Mouse (Mus musculus): ENCODE data around the gene Cpm. TPM values are rescaled to one million over a fixed set of nuclear protein-coding genes. Genes with fewer than 3 reads are reported as not detected.
A peak's percentile ranks its signal among the peaks of the same experiment; 100 is the strongest.

Gene Cpm
- polyA plus RNA-seq, 1 experiment from 2014 or later, result 83.7 TPM

GRCm38 (mm10) chr10:117685171-117685848 lies 56.0 kb downstream of the Cpm start:
- 84% methylated on average over 15 of the region's 15 CpGs for WGBS
- no peak overlapping the region for H3K9ac ChIP-seq (ENCODE audit: low read length)
- H3K4me1 ChIP-seq (replicated peaks; ENCODE audit: control insufficient read depth, insufficient read depth, low read length), result no peaks in the 10 kb centered on the region
- no peaks in the 10 kb centered on the region for H3K9me3 ChIP-seq (ENCODE audit: control insufficient read depth, low read length)
- peaks cover 18% of the 10 kb centered on the region for H3K36me3 ChIP-seq (ENCODE audit: control insufficient read depth, insufficient read depth, low read length)
- no peak overlapping the region for H3K27ac ChIP-seq (ENCODE audit: low read length)
- ATAC-seq (ENCODE audit: low read depth), result no peak
- no peak overlapping the region for H3K4me3 ChIP-seq (ENCODE audit: low read length)
- no peak overlapping the region for H3K4me2 ChIP-seq (ENCODE audit: low read depth, low read length)
- no peaks in the 10 kb centered on the region for H3K27me3 ChIP-seq (ENCODE audit: control insufficient read depth, insufficient read depth, low read depth, low read length)

DNA sequence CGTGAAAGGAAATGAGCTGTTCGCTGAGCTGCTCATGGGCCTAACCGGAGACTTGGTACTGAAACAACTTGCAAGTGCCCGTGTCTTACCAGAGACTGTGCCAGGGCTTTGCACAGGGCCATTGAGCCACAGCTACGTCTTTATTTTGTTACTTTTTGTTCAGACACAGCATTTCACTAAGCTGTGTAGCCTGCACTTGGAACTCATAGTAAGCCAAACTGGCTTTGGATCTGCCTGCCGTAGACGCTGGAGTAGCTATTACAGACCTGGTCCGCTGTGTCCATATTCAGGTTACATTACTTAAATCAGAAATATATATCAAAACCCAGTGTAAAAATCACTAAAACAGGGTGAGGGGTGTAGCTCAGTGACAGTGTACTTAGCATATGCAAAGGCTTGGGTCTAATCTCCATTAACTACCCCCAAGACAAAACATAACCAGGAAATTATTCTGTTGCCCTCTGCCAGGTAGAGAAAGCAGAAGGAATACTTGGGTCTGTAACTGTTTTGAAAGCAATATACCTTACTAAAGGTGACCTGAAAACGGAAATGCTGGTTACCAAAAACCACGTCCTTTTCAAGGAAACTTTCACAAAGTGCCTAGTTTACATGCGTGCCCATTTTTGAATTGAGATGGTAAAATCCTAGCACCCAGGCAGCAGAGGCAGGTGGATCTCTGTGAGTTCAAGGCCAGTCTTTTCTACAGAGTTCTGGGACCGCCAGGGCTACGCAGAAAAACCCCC lies 56.7 kb downstream of the Cpm start:
- H3K4me2 ChIP-seq (ENCODE audit: low read depth, low read length), result no peak overlapping the region
- no peak overlapping the region for H3K9ac ChIP-seq (ENCODE audit: low read length)
- no peaks in the 10 kb centered on the region for H3K27me3 ChIP-seq (ENCODE audit: control insufficient read depth, insufficient read depth, low read depth, low read length)
- no peak for ATAC-seq (ENCODE audit: low read depth)
- WGBS, result 91% methylated on average over 13 of the region's 13 CpGs
- H3K4me1 ChIP-seq (replicated peaks; ENCODE audit: control insufficient read depth, insufficient read depth, low read length), result no peaks in the 10 kb centered on the region
- peaks cover 23% of the 10 kb centered on the region for H3K36me3 ChIP-seq (ENCODE audit: control insufficient read depth, insufficient read depth, low read length)
- no peak overlapping the region for H3K4me3 ChIP-seq (ENCODE audit: low read length)
- H3K27ac ChIP-seq (ENCODE audit: low read length), result no peak overlapping the region
- H3K9me3 ChIP-seq (ENCODE audit: control insufficient read depth, low read length), result no peaks in the 10 kb centered on the region

DNA sequence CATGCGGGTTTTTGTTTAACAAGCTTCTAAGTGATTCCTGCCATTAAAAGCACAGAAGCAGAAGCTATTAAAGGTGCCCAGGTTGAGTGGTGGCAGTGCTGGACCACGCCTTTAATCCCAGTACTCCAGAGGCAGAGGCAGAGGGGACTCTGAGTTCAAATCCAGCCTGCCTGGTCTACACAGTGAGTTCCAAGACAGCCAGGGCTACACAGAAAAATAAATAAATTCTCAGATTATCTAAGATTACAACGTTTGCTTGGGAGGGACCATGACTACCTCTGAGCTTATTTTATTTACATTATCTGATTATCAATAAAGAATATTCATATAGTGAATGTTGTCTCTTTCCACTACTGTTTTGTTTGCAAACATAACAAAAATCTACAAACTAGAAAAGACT lies 57.7 kb downstream of the Cpm start:
- Histone ChIP-seq H3K27me3 (ENCODE audit: control insufficient read depth, insufficient read depth, low read depth, low read length) (no peaks in the 10 kb centered on the region), H3K9me3 (ENCODE audit: control insufficient read depth, low read length) (no peaks in the 10 kb centered on the region), H3K4me1 (replicated peaks; ENCODE audit: control insufficient read depth, insufficient read depth, low read length) (no peaks in the 10 kb centered on the region), H3K4me3 (ENCODE audit: low read length) (no peak overlapping the region), H3K4me2 (ENCODE audit: low read depth, low read length) (no peak overlapping the region), H3K9ac (ENCODE audit: low read length) (no peak overlapping the region), H3K27ac (ENCODE audit: low read length) (no peak overlapping the region), H3K36me3 (ENCODE audit: control insufficient read depth, insufficient read depth, low read length) (peaks cover 31% of the 10 kb centered on the region)
- ATAC-seq (ENCODE audit: low read depth), result no peak
- WGBS, result 62% methylated on average over 3 of the region's 3 CpGs

- 87% methylated on average over 7 of the region's 7 CpGs for WGBS
- Histone ChIP-seq H3K27me3 (ENCODE audit: control insufficient read depth, insufficient read depth, low read depth, low read length) (no peaks in the 10 kb centered on the region), H3K36me3 (ENCODE audit: control insufficient read depth, insufficient read depth, low read length) (peaks cover 37% of the 10 kb centered on the region), H3K4me2 (ENCODE audit: low read depth, low read length) (no peak overlapping the region), H3K27ac (ENCODE audit: low read length) (no peak overlapping the region), H3K9me3 (ENCODE audit: control insufficient read depth, low read length) (no peaks in the 10 kb centered on the region), H3K9ac (ENCODE audit: low read length) (no peak overlapping the region), H3K4me1 (replicated peaks; ENCODE audit: control insufficient read depth, insufficient read depth, low read length) (no peaks in the 10 kb centered on the region), H3K4me3 (ENCODE audit: low read length) (no peak overlapping the region)
- ATAC-seq (ENCODE audit: low read depth), result no peak
These were observed 58.3 kb downstream of the Cpm start for GRCm38 (mm10) chr10:117687577-117687976.

DNA sequence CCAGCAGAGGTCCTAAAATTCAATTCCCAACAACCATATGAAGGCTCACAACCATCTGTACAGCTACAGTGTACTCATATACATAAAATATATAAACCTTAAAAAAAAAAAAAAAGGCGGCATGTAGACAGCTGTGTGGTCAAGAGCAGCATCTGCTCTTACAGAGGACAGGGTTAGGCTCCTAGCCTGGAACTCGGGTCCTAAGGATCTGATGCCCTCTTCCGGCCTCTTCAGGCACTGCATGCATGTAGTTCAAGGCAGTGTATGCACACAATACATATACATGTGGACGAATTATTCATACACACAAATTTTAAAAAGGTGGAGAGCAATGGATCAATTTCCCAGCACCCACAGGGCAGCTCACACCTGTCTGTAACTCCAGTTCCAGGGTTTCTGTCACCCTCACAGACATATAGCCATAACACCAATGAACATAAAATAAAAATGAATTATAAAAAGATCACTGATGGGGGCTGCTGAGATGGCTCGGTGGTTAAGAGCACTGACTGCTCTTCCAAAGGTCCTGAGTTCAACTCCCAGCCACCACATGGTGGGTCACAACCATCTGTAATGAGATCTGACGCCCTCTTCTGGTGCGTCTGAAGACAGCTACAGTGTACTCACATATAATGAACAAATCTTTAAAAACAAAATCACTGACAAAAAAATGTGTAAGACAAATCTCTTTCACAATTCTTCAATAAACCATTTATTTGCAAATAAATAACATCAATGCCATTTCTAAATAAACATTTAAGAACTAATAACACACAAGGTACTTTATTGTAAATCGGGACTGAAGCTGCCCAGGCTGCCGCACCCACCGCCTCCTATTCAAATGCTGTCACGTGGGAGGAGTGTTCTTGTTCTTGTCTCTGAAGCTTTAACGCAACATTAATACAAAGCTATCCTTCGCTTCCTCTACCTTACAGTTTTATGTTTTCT lies 59.2 kb downstream of the Cpm start:
- 82% methylated on average over 13 of the region's 13 CpGs for whole genome bisulfite sequencing

GRCm38 (mm10) chr10:117689297-117690100 lies 60.2 kb downstream of the Cpm start:
- Histone ChIP-seq H3K27ac (ENCODE audit: low read length) (no peak overlapping the region), H3K4me1 (replicated peaks; ENCODE audit: control insufficient read depth, insufficient read depth, low read length) (no peaks in the 10 kb centered on the region), H3K4me2 (ENCODE audit: low read depth, low read length) (no peak overlapping the region), H3K9me3 (ENCODE audit: control insufficient read depth, low read length) (no peaks in the 10 kb centered on the region), H3K36me3 (ENCODE audit: control insufficient read depth, insufficient read depth, low read length) (peaks cover 50% of the 10 kb centered on the region), H3K4me3 (ENCODE audit: low read length) (no peak overlapping the region), H3K27me3 (ENCODE audit: control insufficient read depth, insufficient read depth, low read depth, low read length) (no peaks in the 10 kb centered on the region), H3K9ac (ENCODE audit: low read length) (no peak overlapping the region)
- 90% methylated on average over 11 of the region's 11 CpGs for WGBS
- ATAC-seq (ENCODE audit: low read depth), result no peak

More for the DNA sequence above, 59.2 kb downstream of the Cpm start:
- no peak overlapping the region for H3K4me2 ChIP-seq (ENCODE audit: low read depth, low read length)
- H3K9me3 ChIP-seq (ENCODE audit: control insufficient read depth, low read length), result no peaks in the 10 kb centered on the region
- ATAC-seq (ENCODE audit: low read depth), result peak; percentile 74
- H3K4me3 ChIP-seq (ENCODE audit: low read length), result no peak overlapping the region
- H3K27me3 ChIP-seq (ENCODE audit: control insufficient read depth, insufficient read depth, low read depth, low read length), result no peaks in the 10 kb centered on the region
- H3K27ac ChIP-seq (ENCODE audit: low read length), result no peak overlapping the region
- H3K9ac ChIP-seq (ENCODE audit: low read length), result no peak overlapping the region
- H3K4me1 ChIP-seq (replicated peaks; ENCODE audit: control insufficient read depth, insufficient read depth, low read length), result no peaks in the 10 kb centered on the region
- peaks cover 43% of the 10 kb centered on the region for H3K36me3 ChIP-seq (ENCODE audit: control insufficient read depth, insufficient read depth, low read length)

- Histone ChIP-seq H3K4me2 (ENCODE audit: low read depth, low read length) (no peak overlapping the region), H3K9ac (ENCODE audit: low read length) (no peak overlapping the region), H3K4me1 (replicated peaks; ENCODE audit: control insufficient read depth, insufficient read depth, low read length) (no peaks in the 10 kb centered on the region), H3K36me3 (ENCODE audit: control insufficient read depth, insufficient read depth, low read length) (peaks cover 52% of the 10 kb centered on the region), H3K27ac (ENCODE audit: low read length) (no peak overlapping the region), H3K27me3 (ENCODE audit: control insufficient read depth, insufficient read depth, low read depth, low read length) (no peaks in the 10 kb centered on the region), H3K9me3 (ENCODE audit: control insufficient read depth, low read length) (no peaks in the 10 kb centered on the region), H3K4me3 (ENCODE audit: low read length) (no peak overlapping the region)
- WGBS, result 79% methylated on average over 2 of the region's 2 CpGs
- ATAC-seq (ENCODE audit: low read depth), result no peak
These were observed 60.7 kb downstream of the Cpm start for GRCm38 (mm10) chr10:117690101-117690352.

DNA sequence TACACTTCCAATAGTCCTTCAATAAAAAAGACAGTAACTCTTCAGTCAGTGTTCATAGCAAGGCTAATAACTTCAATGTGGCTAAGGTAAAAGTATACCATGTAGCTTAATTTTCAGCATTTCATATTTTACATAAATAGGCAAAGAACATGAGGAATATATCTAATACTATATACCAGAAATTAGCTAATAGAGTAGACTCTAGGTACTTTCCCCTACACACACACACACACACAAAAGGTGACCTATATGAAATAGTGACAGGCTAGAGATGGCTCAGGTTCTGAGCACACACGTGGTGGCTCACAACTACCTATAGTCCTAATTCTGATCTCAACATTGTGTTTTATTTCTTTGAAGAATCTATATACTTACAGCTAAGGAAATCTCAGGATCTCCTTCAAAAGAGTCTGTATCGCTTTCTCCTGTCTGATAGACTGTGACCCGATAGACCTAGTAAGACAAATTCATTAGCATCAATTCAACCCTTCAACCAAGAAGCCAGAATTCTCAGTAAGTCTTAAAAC lies 61.5 kb downstream of the Cpm start:
- Histone ChIP-seq H3K4me3 (ENCODE audit: low read length) (no peak overlapping the region), H3K36me3 (ENCODE audit: control insufficient read depth, insufficient read depth, low read length) (peaks cover 58% of the 10 kb centered on the region), H3K4me2 (ENCODE audit: low read depth, low read length) (no peak overlapping the region), H3K9ac (ENCODE audit: low read length) (no peak overlapping the region), H3K27me3 (ENCODE audit: control insufficient read depth, insufficient read depth, low read depth, low read length) (no peaks in the 10 kb centered on the region), H3K27ac (ENCODE audit: low read length) (no peak overlapping the region), H3K9me3 (ENCODE audit: control insufficient read depth, low read length) (no peaks in the 10 kb centered on the region), H3K4me1 (replicated peaks; ENCODE audit: control insufficient read depth, insufficient read depth, low read length) (no peaks in the 10 kb centered on the region)
- 92% methylated on average over 3 of the region's 3 CpGs for WGBS
- ATAC-seq (ENCODE audit: low read depth), result no peak

Measured in lung, embryonic 16.5 days (tissue).